Mouse (Mus musculus) heart, adult 2 months (tissue): ENCODE measurements around the gene Robo1.

ENCODE experiments used
- CTCF ChIP-seq: fragments of 200-600 bp; IDR thresholded peaks from 2 replicates; pipeline ENCODE4 v1.8.1; 2022; ENCODE audit warnings: antibody characterized with exemption, mild to moderate bottlenecking, moderate library complexity
- EP300 ChIP-seq: fragments of 200-500 bp; IDR thresholded peaks from 2 replicates; pipeline ENCODE4 v1.6.1; 2011; ENCODE audit warnings: low read depth, low read length, control low read depth; ENCODE audit not compliant: insufficient read depth
- POLR2A ChIP-seq: fragments of 200-500 bp; IDR thresholded peaks from 2 replicates; pipeline ENCODE4 v1.6.1; 2011; ENCODE audit warnings: mild to moderate bottlenecking, low read depth, low read length, control low read depth; ENCODE audit not compliant: insufficient read depth

DNA sequence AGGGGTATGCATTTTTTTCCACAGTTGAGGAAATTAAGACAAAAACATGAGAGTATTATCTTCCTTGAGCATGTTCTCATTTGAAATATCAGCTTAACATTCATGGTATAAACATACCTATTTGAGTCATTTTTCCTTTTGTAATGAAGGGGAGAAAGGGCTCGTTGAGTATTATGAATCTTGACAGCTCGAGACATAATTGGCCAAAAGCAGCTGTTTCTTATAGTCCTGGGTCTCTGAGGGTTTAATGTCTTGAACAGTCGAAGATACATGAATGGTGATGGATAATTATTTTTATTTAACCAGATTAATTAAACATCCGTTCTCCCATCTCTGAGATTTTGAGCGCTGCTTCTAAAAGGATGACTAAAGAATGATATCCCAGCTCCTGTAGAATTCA lies 478.5 kb downstream of the Robo1 start:
- TF ChIP-seq POLR2A (no peak), CTCF (no peak), EP300 (no peak)
